Mouse (Mus musculus) midbrain, embryonic 15.5 days (tissue): Measurements from ENCODE around the gene Crtac1. TPM values are rescaled to one million over a fixed set of nuclear protein-coding genes. Genes with fewer than 3 reads are reported as not detected.

Experiments
- ATAC-seq: fragments of 200-750 bp; cut with Nextera tagmentation; replicated peaks from 2 replicates; pipeline ENCODE4 v1.8.0; 2017; ENCODE audit warnings: moderate TSS enrichment
- H3K27ac ChIP-seq: fragments of 300-500 bp; sonication (generic); 2 replicates; pipeline ENCODE4 v1.5.1; 2015; ENCODE audit warnings: mild to moderate bottlenecking, inconsistent platforms
- H3K27me3 ChIP-seq: fragments of 300-500 bp; sonication (generic); replicated peaks from 2 replicates; pipeline ENCODE4 v1.6.1; 2015; ENCODE audit warnings: inconsistent platforms
- H3K36me3 ChIP-seq: fragments of 300-500 bp; sonication (generic); replicated peaks from 2 replicates; pipeline ENCODE4 v1.6.1; 2015; ENCODE audit warnings: inconsistent platforms
- H3K4me1 ChIP-seq: fragments of 300-500 bp; sonication (generic); 2 replicates; pipeline ENCODE4 v1.6.1; 2015; ENCODE audit warnings: inconsistent platforms
- H3K4me2 ChIP-seq: fragments of 300-500 bp; sonication (generic); 2 replicates; pipeline ENCODE4 v1.6.1; 2015; ENCODE audit warnings: inconsistent platforms, mild to moderate bottlenecking, moderate library complexity
- H3K4me3 ChIP-seq: fragments of 300-500 bp; sonication (generic); 2 replicates; pipeline ENCODE4 v1.5.1; 2015; ENCODE audit warnings: mild to moderate bottlenecking, inconsistent platforms
- H3K9ac ChIP-seq: fragments of 300-500 bp; sonication (generic); 2 replicates; pipeline ENCODE4 v1.6.1; 2015; ENCODE audit warnings: mild to moderate bottlenecking, inconsistent platforms
- H3K9me3 ChIP-seq: fragments of 300-500 bp; sonication (generic); 2 replicates; pipeline ENCODE4 v1.6.1; 2016; ENCODE audit warnings: inconsistent platforms
- WGBS: fragments of 180-500 bp; shearing (Covaris S2); methylation state at CpG from one replicate; pipeline ENCODE4 v1.1.7; 2015; ENCODE audit warnings: mixed read lengths; 5-methylcytosine and 5-hydroxymethylcytosine counted together
- polyA plus RNA-seq: library from polyadenylated mRNA; unstranded; fragments of >200 nt; fragmentation: Nextera tagmentation; extraction: Ambion mirVana; gene quantifications from 2 replicates; pipeline ENCODE4 v1.2.1, GENCODE M21; 2015

The Crtac1 gene
- 24.6 and 26.1 TPM in 2 replicates for polyA plus RNA-seq

GRCm38 (mm10) chr19:42431485-42432190 lies at the start of gene Crtac1:
TSS of gene Crtac1 (minus strand) at chr19:42431783.
- H3K27me3 ChIP-seq: peaks cover 22% of the 10 kb centered on the region
- ATAC-seq: peak; percentile 95
- peaks cover 21% of the 10 kb centered on the region; the same call in 1 of the 2 replicates for H3K4me1 ChIP-seq
- WGBS: under 1% methylated on average over 61 of the region's 88 CpGs
- no peaks in the 10 kb centered on the region for H3K36me3 ChIP-seq
- no peaks in the 10 kb centered on the region for H3K9me3 ChIP-seq
- peak within 1 kb of the TSS; percentile 78 for H3K9ac ChIP-seq
- H3K27ac ChIP-seq: peak within 1 kb of the TSS; percentile 88
- peak within 1 kb of the TSS; percentile 69 for H3K4me3 ChIP-seq
- H3K4me2 ChIP-seq: peak within 1 kb of the TSS; percentile 85

GRCm38 (mm10) chr19:42478303-42478702 lies 46.7 kb upstream of the Crtac1 start:
- H3K4me2 ChIP-seq: peak overlapping the region; percentile 17; the same call in 1 of the 2 replicates

GRCm38 (mm10) chr19:42477769-42478168 lies 46.2 kb upstream of the Crtac1 start:
- Histone ChIP-seq H3K4me1 (peaks cover 3% of the 10 kb centered on the region; the same call in 1 of the 2 replicates), H3K36me3 (no peaks in the 10 kb centered on the region), H3K27me3 (no peaks in the 10 kb centered on the region), H3K4me3 (no peak overlapping the region), H3K9me3 (no peaks in the 10 kb centered on the region), H3K9ac (no peak overlapping the region), H3K4me2 (no peak overlapping the region), H3K27ac (no peak overlapping the region)
- no peak for ATAC-seq
- 75% methylated on average over 5 of the region's 5 CpGs for WGBS

More at GRCm38 (mm10) chr19:42478303-42478702, 46.7 kb upstream of the Crtac1 start:
- no peak overlapping the region for H3K9ac ChIP-seq
- no peaks in the 10 kb centered on the region for H3K9me3 ChIP-seq
- no peak overlapping the region for H3K4me3 ChIP-seq
- H3K36me3 ChIP-seq: no peaks in the 10 kb centered on the region
- peaks cover 3% of the 10 kb centered on the region; the same call in 1 of the 2 replicates for H3K4me1 ChIP-seq
- no peak for ATAC-seq
- H3K27me3 ChIP-seq: no peaks in the 10 kb centered on the region
- no peak overlapping the region for H3K27ac ChIP-seq
- 31% methylated on average over 12 of the region's 12 CpGs for WGBS

- no peak overlapping the region for H3K4me3 ChIP-seq
- H3K27me3 ChIP-seq: no peaks in the 10 kb centered on the region
- H3K27ac ChIP-seq: no peak overlapping the region
- ATAC-seq: no peak
- WGBS: 32% methylated on average over 11 of the region's 11 CpGs
- H3K4me2 ChIP-seq: no peak overlapping the region
- no peaks in the 10 kb centered on the region for H3K9me3 ChIP-seq
- H3K36me3 ChIP-seq: no peaks in the 10 kb centered on the region
- H3K9ac ChIP-seq: no peak overlapping the region
- no peaks in the 10 kb centered on the region for H3K4me1 ChIP-seq
These were observed 41.2 kb upstream of the Crtac1 start for GRCm38 (mm10) chr19:42472831-42473230.

- Histone ChIP-seq H3K4me1 (no peaks in the 10 kb centered on the region), H3K27me3 (no peaks in the 10 kb centered on the region), H3K4me3 (no peak overlapping the region), H3K27ac (no peak overlapping the region), H3K36me3 (no peaks in the 10 kb centered on the region), H3K4me2 (no peak overlapping the region), H3K9me3 (no peaks in the 10 kb centered on the region), H3K9ac (no peak overlapping the region)
- no peak for ATAC-seq
- 44% methylated on average over 4 of the region's 4 CpGs for WGBS
These were observed 40.0 kb upstream of the Crtac1 start for GRCm38 (mm10) chr19:42471571-42471970.

GRCm38 (mm10) chr19:42461851-42462250 lies 30.3 kb upstream of the Crtac1 start:
- ATAC-seq: no peak
- Histone ChIP-seq H3K9me3 (no peaks in the 10 kb centered on the region), H3K27ac (no peak overlapping the region), H3K4me1 (peaks cover 5% of the 10 kb centered on the region; the same call in 1 of the 2 replicates), H3K4me2 (no peak overlapping the region), H3K27me3 (no peaks in the 10 kb centered on the region), H3K36me3 (no peaks in the 10 kb centered on the region), H3K4me3 (no peak overlapping the region), H3K9ac (no peak overlapping the region)
- WGBS: 45% methylated on average over 6 of the region's 6 CpGs

- Histone ChIP-seq H3K27ac (no peak overlapping the region; the same call in 1 of the 2 replicates), H3K9me3 (no peaks in the 10 kb centered on the region), H3K27me3 (no peaks in the 10 kb centered on the region), H3K4me2 (no peak overlapping the region), H3K9ac (no peak overlapping the region), H3K4me3 (no peak overlapping the region), H3K36me3 (no peaks in the 10 kb centered on the region), H3K4me1 (peaks cover 5% of the 10 kb centered on the region; the same call in 1 of the 2 replicates)
- 37% methylated on average over 9 of the region's 9 CpGs for whole genome bisulfite sequencing
- no peak for ATAC-seq
These were observed 29.8 kb upstream of the Crtac1 start for GRCm38 (mm10) chr19:42461353-42461752.

GRCm38 (mm10) chr19:42459512-42459911 lies 27.9 kb upstream of the Crtac1 start:
- Histone ChIP-seq H3K4me1 (peaks cover 5% of the 10 kb centered on the region; the same call in 1 of the 2 replicates), H3K4me2 (no peak overlapping the region), H3K36me3 (no peaks in the 10 kb centered on the region), H3K4me3 (no peak overlapping the region), H3K27me3 (no peaks in the 10 kb centered on the region), H3K9ac (no peak overlapping the region), H3K27ac (no peak overlapping the region), H3K9me3 (no peaks in the 10 kb centered on the region)
- no peak for ATAC-seq
- WGBS: 89% methylated on average over 8 of the region's 8 CpGs

GRCm38 (mm10) chr19:42454481-42455236 lies 23.1 kb upstream of the Crtac1 start:
- 72% methylated on average over 6 of the region's 6 CpGs for WGBS
- no peaks in the 10 kb centered on the region for H3K4me1 ChIP-seq
- H3K4me2 ChIP-seq: no peak overlapping the region
- no peak overlapping the region for H3K27ac ChIP-seq
- no peak overlapping the region for H3K9ac ChIP-seq
- no peaks in the 10 kb centered on the region for H3K36me3 ChIP-seq
- H3K9me3 ChIP-seq: no peaks in the 10 kb centered on the region
- no peaks in the 10 kb centered on the region for H3K27me3 ChIP-seq
- ATAC-seq: no peak
- H3K4me3 ChIP-seq: no peak overlapping the region

GRCm38 (mm10) chr19:42454006-42454405 lies 22.4 kb upstream of the Crtac1 start:
- Histone ChIP-seq H3K9me3 (no peaks in the 10 kb centered on the region), H3K4me3 (no peak overlapping the region), H3K9ac (no peak overlapping the region), H3K27ac (no peak overlapping the region), H3K36me3 (no peaks in the 10 kb centered on the region), H3K4me2 (no peak overlapping the region), H3K4me1 (no peaks in the 10 kb centered on the region), H3K27me3 (no peaks in the 10 kb centered on the region)
- ATAC-seq: no peak
- WGBS: 89% methylated on average over 9 of the region's 9 CpGs

- H3K4me2 ChIP-seq: no peak overlapping the region
- H3K36me3 ChIP-seq: no peaks in the 10 kb centered on the region
- H3K27me3 ChIP-seq: no peaks in the 10 kb centered on the region
- ATAC-seq: no peak
- no peaks in the 10 kb centered on the region for H3K9me3 ChIP-seq
- H3K4me3 ChIP-seq: no peak overlapping the region
- WGBS: 91% methylated on average over 7 of the region's 7 CpGs
- no peaks in the 10 kb centered on the region for H3K4me1 ChIP-seq
- H3K27ac ChIP-seq: no peak overlapping the region
- H3K9ac ChIP-seq: no peak overlapping the region
These were observed 21.0 kb upstream of the Crtac1 start for GRCm38 (mm10) chr19:42452539-42452938.

GRCm38 (mm10) chr19:42448539-42448938 lies 17.0 kb upstream of the Crtac1 start:
- H3K36me3 ChIP-seq: no peaks in the 10 kb centered on the region
- no peak for ATAC-seq
- no peaks in the 10 kb centered on the region for H3K4me1 ChIP-seq
- no peak overlapping the region for H3K27ac ChIP-seq
- no peaks in the 10 kb centered on the region for H3K27me3 ChIP-seq
- 90% methylated on average over 10 of the region's 10 CpGs for WGBS
- H3K4me3 ChIP-seq: no peak overlapping the region
- no peak overlapping the region for H3K9ac ChIP-seq
- H3K9me3 ChIP-seq: no peaks in the 10 kb centered on the region
- H3K4me2 ChIP-seq: no peak overlapping the region
